Mouse (Mus musculus) heart, postnatal 14 days (tissue): ENCODE measurements around the gene Wdr46. TPM values are rescaled to one million over a fixed set of nuclear protein-coding genes. Genes with fewer than 3 reads are reported as not detected.
"Not testable (repeated sequence)": the region's sequence is repeated elsewhere in the genome, so short reads cannot be mapped to it uniquely, and the experiment has no call there.

ENCODE experiments used
- DNase-seq, 2 experiments: peaks; one replicate each; pipeline ENCODE4 v3.0.0; 2021 to 2022
- intact Hi-C: fragments of 180-260 bp; cut with DNase I; formaldehyde crosslinking; loops from one replicate; pipeline ENCODE4 v1.15.1; 2025
- total RNA-seq, 2 experiments: library from RNA; stranded (reverse); gene quantifications; 2 replicates each; pipeline ENCODE4 v1.2.3; 2021

The Wdr46 gene
- total RNA-seq, 2 experiments from 2014 or later = 10.4 to 11.5 TPM

DNA sequence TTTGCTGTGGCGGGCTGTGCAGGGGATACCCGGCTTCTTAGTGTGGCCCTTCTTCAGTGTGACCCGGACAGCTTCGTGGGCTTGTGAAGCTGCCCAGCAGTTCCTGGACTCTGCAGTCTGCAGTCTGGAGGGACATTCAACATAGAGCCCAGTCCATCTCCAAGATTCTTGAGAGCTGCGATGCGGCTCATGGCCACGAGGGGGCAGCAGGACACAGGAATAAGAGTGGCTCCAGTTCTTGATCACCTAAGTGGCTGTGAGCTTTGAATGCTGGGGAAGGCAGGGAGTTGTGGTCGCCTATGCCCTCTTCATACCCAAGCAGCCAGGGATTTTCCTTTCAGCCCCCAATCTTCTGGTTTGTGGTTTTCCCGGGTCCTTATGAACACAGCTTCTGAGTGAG, 28.0 kb downstream of the Wdr46 start:
- intact Hi-C loops = loop anchor here (1.0 to 5.0 kb wide), 2 partner anchors 14 to 34 kb away; partner anchors contain the start of gene H2-K1
- peak; percentile 78 to 85 for DNase-seq

DNA sequence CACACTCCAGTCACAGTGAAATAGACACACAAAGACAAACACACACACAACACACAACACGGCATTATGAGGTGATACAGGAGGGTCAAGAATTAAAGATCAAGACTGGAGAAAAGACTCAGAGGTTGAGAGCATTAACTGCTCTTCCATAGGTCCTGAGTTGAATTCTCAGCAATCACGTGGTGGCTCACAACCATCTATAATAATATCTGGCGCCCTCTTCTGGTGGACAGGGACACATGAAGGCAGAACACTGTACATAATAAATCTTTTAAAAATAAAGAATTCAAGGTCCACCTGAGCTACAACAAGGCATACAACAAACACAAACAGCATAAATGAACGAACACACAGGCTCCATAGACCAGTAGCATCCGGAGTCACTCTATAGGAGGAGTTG, 28.5 kb downstream of the Wdr46 start:
- DNase-seq = peak in 1 of 2 experiments; percentile 44
- intact Hi-C loops = loop anchor here (1.0 to 5.0 kb wide), 3 partner anchors 13 to 1333 kb away; partner anchors contain the start of gene H2-K1

DNA sequence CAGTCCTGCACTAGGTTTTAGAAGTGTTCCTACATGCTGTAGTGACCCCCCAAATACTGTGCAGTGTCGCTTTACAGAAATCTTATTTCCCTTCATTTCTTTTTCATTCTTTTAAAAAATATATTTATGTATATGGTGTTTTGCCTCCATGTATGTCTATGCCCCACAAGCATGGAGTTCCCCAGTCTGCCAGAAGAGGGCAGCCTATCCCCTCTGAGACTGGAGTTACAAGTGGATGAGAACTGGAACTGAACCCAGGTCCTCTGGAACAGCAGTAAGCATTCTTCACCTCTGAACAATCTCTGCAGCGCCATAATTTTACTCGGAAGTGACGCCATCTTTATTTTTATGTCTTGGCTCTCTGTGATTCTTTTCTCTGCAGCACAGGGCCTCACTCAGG, 28.9 kb downstream of the Wdr46 start:
- intact Hi-C loops = loop anchor here (1.0 to 5.0 kb wide), 2 partner anchors 33 to 1333 kb away; partner anchors contain the start of gene H2-K1

DNA sequence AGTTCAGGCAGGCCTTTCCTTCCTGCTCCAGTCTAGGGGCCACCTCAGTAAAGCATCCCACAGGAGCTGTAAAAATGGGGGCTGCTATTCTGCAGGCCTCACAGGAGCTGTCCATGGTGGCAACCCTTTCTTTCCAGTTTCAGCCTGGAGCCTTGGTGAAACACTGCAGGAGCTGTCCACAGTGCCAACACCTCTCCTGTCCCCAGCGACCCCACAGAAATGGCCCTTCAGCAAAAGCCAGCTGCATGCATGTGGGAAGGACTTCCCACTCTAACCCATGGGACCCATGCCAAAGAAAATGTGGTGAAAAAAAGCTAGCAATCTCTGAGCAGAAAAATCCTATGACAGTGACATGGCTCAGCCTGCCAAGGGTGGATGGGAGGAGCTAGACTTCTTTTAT, 32.2 kb downstream of the Wdr46 start:
- intact Hi-C loops = no loop called here
- peak in 1 of 2 experiments; percentile 52 for DNase-seq

More for the DNA sequence above, 28.9 kb downstream of the Wdr46 start:
- no peak for DNase-seq

DNA sequence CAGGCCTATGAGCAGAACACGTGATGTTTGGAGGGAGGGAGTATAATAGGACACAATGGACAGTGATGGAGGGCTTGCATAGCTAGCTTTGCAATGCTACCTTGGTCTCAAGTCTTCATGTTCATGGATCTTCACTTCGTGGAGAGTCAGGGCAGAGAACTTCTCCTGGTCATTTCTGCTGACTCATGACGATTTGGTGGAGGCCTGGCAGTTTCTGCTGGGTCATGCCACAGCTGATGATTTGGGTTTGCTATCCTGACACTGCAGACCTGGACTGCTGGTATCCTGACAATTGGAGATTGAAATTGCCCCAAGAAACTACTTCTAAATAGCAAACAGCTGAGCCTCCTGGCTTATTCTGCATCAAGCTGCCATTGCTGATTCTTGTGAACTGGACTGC, 33.1 kb downstream of the Wdr46 start:
- intact Hi-C loops = no loop called here

DNA sequence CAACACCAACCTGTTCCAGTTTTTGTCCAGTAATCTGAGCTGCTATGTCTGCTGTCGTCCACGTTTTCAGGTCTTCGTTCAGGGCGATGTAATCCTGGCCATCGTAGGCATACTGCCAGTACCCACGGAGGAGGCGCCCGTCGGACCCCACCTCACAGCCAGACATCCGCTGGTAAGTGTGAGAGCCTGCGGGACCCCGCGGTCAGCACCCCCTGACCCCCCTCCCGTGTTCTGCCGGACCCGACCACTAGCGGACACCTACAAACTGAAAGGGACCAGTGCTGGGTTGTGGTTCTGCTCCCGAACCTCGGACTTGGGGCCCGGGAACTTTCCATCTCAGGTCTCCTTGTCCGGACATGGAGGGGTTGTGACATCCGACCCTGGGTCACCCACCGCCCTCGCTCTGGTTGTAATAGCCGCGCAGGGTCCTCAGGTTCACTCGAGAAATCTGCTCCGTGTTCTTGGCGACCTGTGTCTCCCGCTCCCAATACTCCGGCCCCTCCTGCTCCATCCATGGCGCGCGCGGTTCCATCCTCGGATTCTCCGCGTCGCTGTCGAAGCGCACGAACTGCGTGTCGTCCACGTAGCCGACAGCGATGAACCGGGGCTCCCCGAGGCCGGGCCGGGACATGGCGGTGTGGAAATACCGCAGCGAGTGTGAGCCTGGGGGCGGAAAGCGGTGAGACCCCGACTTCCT, 37.5 kb downstream of the Wdr46 start:
- DNase-seq = no peak
- intact Hi-C loops = no loop called here

More for the DNA sequence above, 33.1 kb downstream of the Wdr46 start:
- DNase-seq = no peak

DNA sequence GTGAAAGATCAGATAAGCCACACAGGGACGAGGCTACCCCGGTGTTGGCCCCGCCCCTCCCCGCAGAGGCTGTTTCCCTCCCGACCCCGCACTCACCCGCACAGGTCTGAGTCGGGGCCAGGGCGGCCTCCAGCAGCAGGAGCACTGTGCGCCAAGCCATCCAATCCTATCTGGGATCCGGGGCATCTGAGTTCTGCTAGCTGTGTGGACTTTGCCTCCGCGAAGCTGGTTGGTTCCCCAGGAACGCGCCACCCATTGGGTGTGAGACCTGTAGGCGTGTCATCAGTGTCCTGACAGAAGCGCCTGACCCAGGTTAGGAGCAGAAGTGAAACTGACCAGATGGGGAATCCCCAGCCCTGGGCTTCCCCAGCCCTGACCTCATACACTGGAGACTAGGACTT, 38.2 kb downstream of the Wdr46 start:
- intact Hi-C loops = no loop called here
- DNase-seq = peak; percentile 69 to 74

DNA sequence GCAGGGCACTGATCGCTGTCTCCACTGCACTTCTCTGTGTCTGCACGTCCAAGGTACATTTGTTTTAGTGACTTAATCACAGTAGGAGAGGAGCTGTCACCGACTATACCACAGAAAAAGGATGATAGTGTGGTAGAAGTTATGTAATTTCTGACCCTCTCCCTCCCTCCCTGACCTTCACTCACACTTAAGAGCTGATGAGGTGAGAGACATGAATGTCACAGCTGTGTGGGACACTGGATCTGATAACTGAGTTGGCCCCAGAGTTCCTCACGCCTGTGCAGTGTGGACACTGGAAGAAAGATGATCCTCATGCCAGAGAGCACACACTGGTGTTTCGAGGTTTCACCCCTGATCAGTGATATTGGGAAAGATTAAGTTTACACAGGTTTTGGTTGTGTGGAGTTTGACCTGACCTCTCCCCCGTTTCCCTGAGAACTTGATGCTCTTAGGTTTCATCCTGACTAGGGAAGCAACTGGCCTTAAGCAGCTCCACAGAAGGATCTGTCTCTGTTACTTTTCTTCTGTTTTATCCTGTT, 39.1 kb downstream of the Wdr46 start:
- intact Hi-C loops = no loop called here
- DNase-seq = no peak

DNA sequence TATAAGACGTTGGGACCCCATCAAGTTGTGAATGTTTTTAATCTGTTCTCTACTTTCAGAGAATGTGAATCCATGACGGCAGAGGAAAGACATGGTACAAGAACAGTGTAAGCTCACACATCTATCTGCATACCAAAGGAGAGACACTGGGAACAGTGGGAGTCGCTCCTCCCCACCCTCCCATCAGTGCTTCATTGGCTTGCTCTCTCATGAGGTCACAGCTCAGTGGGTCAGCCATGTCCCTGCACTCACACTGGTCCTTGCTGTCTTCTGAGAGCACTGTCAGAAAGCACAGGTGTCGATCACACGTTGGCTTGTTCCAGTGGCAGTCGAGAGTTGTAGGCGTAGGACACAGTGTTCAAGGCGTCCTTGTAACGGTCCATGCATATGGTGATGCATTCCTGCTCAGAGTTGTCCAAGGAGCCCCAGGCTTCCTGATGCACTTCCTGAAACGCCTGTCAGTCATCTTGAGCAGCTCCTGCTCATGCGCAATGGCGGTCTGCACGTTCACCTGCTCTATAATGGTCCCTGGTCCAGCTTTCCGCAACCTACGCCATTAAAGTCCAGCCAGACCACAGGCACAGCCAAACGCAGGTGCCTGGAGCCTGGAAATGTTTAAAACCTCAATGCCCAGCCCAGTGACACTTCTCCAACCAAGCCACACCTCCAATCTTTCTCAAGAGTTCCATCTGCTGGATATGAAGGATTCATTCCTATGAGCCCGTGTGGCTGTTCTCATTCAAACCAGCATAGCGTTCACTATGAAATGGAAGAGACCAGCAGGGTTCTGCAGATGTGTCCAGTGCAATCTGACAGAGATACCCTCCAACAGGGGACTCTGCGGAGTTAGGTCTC, 39.9 kb downstream of the Wdr46 start:
- intact Hi-C loops = no loop called here

DNA sequence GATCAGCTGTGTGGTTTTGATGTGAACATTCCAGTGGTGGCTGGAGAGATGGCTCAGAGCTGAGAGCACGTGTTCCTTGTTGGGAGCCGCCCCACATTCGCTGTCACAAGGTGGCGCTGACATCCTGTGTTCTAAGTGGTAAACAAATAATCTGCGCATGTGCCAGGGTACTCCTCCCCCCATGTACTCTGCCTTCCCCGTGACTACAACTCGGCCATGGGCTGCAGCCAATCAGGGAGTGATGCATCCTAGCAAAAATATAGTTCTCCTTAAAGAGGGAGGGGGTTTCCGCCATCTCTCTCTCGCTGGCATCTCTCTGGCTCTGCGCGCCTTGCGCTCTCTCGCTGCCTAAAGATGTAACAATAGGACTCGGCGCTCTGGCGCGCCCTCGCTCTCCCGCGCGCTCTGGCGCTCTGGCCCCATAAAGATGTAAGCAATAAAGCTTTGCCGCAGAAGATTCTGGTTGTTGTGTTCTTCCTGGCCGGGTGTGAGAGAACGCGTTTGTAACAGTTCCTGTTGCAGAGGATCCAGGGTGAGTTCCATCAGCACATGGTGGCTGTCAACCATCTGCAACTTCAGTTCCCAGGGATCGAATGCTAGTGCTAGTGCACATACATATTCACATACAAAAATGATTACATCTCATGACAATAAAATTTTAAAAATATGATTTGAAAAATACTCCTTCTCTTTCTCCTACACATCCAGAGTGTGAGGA, 40.9 kb downstream of the Wdr46 start:
- DNase-seq = peak; percentile 83 to 88
- intact Hi-C loops = not testable (repeated sequence)

More for the DNA sequence above, 39.9 kb downstream of the Wdr46 start:
- DNase-seq = no peak

DNA sequence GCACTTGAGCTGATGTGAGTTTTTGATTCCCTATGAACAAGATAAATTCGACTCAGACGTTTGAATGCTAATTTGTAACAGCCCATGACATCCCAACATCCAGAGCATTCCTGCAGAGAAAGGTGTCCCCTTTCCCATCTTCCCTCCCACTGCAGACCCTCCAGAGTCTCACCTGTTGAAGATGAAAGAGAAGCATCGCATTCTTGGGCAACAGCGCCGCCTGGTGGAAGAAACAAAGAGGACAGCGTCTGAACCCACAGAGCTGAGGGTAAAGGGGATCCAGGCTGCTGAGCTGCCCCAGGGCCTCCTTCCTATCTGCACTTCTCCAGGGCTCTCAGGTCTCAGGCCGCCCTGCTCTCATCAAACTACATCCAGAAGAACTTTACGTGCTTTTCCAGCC, 41.7 kb downstream of the Wdr46 start:
- peak; percentile 68 to 77 for DNase-seq
- intact Hi-C loops = loop anchor here (1.0 kb wide), 1 partner anchor 14 kb away; no protein-coding TSS in a partner anchor

DNA sequence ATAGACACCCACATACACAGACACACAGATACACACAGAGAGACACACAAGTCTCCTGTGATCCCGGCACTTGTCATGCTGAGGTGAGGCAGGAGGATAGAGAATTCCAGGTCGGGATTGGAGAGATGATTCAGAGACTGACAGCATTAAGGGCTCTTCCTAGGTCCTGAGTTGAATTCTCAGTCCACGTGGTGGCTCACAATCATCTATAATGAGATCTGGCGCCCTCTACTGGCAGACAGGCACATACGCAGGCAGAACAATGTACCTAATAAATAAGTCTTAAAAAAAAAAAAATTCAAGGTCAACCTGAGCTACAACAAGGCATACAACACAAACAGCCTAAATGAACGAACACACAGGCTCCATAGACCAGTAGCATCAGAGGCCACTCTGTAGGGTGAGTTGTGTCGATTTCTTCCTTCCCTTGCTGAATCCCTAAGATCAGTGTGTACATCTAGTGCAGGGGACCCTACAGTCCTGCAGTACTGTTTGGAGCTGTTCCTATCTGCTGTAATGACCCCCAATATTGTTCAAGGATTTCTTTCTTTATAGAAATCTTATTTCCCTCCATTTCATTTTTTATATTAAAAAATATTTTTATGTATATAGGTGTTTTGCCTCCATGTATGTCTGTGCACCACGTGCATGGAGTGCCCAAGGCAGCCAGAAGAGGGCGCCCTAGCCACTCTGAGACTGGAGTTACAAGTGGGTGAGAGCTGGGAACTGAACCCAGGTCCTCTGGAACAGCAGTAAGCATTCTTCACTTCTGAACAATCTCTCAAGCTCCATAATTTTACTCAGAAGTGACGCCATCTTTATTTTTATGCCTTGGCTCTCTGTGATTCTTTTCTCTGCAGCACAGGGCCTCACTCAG, 51.6 kb downstream of the Wdr46 start:
- DNase-seq = peak; percentile 53 to 76

DNA sequence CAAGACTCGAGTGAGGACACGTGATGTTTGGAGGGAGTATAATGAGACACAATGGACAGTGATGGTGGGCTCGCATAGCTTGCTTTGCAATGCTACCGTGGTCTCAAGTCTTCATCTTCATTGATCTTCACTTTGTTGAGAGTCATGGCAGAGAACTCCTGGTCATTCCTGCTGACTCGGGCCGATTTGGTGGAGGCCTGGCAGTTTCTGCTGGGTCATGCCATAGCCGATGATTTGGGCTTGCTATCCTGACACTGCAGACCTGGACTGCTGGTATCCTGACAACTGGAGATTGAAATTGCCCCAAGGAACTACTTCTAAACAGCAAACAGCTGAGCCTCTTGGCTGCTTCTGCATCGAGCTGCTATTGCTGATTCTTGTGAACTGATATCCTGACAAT, 54.5 kb downstream of the Wdr46 start:
- DNase-seq = no peak
- intact Hi-C loops = no loop called here

More for the DNA sequence above, 51.6 kb downstream of the Wdr46 start:
- intact Hi-C loops = no loop called here

DNA sequence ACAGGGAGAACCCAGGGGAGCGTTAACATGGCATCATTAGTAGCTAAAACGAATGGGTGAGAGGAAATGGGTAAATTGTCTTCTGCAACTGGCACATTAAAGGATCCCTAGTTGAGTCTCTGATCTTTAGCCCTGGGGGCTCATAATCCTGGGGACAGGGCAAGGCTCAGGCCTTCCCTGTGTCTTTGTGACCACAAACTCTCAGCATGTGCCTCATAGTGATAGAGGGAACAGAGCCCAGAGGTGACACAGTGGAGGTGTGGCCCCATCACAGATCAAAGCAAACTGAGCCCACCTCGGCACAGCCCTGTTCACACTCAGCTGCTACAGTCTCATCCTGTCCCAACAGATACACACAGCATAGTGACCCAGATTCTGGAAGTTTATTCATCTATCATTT, 55.2 kb downstream of the Wdr46 start:
- DNase-seq = no peak
- intact Hi-C loops = no loop called here

DNA sequence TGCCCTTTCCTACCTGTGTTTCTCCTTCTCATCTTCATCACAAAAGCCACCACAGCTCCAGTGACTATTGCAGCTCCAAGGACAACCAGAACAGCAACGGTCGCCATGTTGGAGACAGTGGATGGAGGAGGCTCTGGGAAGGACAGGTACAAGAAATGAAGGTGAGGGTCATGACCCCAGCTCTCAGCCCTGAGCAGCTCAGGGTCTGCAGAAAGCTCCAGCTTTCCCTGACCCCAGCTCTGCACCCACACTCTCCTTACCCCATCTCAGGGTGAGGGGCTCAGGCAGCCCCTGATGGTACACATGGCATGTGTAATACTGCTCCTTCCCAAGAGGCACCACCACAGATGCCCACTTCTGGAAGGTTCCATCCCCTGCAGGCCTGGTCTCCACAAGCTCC, 56.6 kb downstream of the Wdr46 start:
- DNase-seq, intact Hi-C loops: not testable (repeated sequence)

DNA sequence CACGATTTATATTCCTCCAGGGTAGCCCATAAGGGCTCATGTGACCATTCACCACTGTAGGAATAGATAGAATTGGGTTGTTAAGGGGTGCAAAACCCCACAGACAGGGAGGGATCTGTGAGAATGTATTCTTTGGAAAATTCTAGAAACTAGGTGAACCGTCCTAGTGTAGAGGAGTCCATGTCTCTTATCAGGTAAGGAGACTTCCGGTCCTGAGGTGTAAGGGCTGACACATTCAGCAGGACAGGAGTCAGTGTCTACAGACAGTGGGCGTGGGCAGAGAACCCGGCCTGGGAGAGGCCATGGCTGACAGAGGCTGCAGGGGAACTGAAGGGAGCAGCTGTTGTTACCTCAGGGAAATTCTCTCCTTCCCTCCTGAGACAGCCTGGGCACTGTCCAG, 58.2 kb downstream of the Wdr46 start:
- intact Hi-C loops, DNase-seq: not testable (repeated sequence)
